Mouse (Mus musculus): ENCODE data around the gene Tert. TPM values are rescaled to one million over a fixed set of nuclear protein-coding genes. Genes with fewer than 3 reads are reported as not detected.

The Tert gene
- polyA plus RNA-seq (2012; rRNA removed; ENCODE audit: low replicate concordance): 3.7 and 4.6 TPM in 2 replicates

DNA sequence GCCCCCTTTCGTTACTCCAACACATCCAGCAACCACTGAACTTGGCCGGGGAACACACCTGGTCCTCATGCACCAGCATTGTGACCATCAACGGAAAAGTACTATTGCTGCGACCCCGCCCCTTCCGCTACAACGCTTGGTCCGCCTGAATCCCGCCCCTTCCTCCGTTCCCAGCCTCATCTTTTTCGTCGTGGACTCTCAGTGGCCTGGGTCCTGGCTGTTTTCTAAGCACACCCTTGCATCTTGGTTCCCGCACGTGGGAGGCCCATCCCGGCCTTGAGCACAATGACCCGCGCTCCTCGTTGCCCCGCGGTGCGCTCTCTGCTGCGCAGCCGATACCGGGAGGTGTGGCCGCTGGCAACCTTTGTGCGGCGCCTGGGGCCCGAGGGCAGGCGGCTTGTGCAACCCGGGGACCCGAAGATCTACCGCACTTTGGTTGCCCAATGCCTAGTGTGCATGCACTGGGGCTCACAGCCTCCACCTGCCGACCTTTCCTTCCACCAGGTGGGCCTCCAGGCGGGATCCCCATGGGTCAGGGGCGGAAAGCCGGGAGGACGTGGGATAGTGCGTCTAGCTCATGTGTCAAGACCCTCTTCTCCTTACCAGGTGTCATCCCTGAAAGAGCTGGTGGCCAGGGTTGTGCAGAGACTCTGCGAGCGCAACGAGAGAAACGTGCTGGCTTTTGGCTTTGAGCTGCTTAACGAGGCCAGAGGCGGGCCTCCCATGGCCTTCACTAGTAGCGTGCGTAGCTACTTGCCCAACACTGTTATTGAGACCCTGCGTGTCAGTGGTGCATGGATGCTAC is at the start of gene Tert:
TSS of gene Tert (plus strand) at position 167 of the 805 bp plus-strand sequence.

GRCm38 (mm10) chr13:73603522-73604155 is 23.1 kb upstream of the Tert start, which contains the start of gene Clptm1l:
Clptm1l (plus strand) TSS chr13:73604006.

GRCm38 (mm10) chr13:73677853-73678252 is 51.1 kb downstream of the Tert start, which contains the start of gene Slc6a18:
Slc6a18 (minus strand) TSS chr13:73678023.

Other genes with a start within 250 kb of the Tert start
- gene Lpcat1, start 159.7 kb upstream of the Tert start, polyA plus RNA-seq (2012; rRNA removed; ENCODE audit: low replicate concordance): 6.4 and 10.4 TPM in 2 replicates
- 0.21 and 0.71 TPM in 2 replicates for gene Slc6a3, start 90.2 kb upstream of the Tert start, polyA plus RNA-seq (2012; rRNA removed; ENCODE audit: low replicate concordance)
- gene Clptm1l, start 22.9 kb upstream of the Tert start, polyA plus RNA-seq (2012; rRNA removed; ENCODE audit: low replicate concordance): 110 and 123 TPM in 2 replicates
- 0.05 and 0.09 TPM in 2 replicates for gene Slc6a18, start 51.1 kb downstream of the Tert start, polyA plus RNA-seq (2012; rRNA removed; ENCODE audit: low replicate concordance)
- 177 and 493 TPM in 2 replicates for gene Slc6a19, start 78.0 kb downstream of the Tert start, polyA plus RNA-seq (2012; rRNA removed; ENCODE audit: low replicate concordance)
- 93.0 and 114 TPM in 2 replicates for gene Slc12a7, start 106.2 kb downstream of the Tert start, polyA plus RNA-seq (2012; rRNA removed; ENCODE audit: low replicate concordance)
- gene Nkd2, start 220.7 kb downstream of the Tert start, polyA plus RNA-seq (2012; rRNA removed; ENCODE audit: low replicate concordance): 8.1 and 14.9 TPM in 2 replicates